Comparison of ENCODE assay signal across 20 mouse cellular contexts in genomic region chr13:64307508-64307907, GRCm38 (mm10). TPM values are rescaled to one million over a fixed set of nuclear protein-coding genes. Genes with fewer than 3 reads are reported as not detected.
DNase-seq lines count a peak whose midpoint lies in the region; ATAC-seq and TF ChIP-seq lines count a peak whose summit lies in the region.
"Had no signal": no experiment of that assay in that cellular context is flagged by ENCODE, and none has a peak within 500 bp of the region (broad histone marks: within the 10 kb centered on the region; RNA-seq: fewer than 3 reads in every experiment).

No protein-coding gene starts in this region.

- no peak overlapping the region for H3K4me2 ChIP-seq in kidney, postnatal 0 days (ENCODE audit: low read length)
- H3K4me2 ChIP-seq in midbrain, embryonic 13.5 days (replicated peaks): no peak overlapping the region
- H3K4me2 ChIP-seq: embryonic facial prominence, embryonic 15.5 days; heart, embryonic 12.5 days; limb, embryonic 12.5 days; liver, embryonic 13.5 days had no signal

- no peak overlapping the region for H3K9ac ChIP-seq in kidney, postnatal 0 days (ENCODE audit: low read depth, low read length)
- no peak overlapping the region for H3K9ac ChIP-seq in midbrain, embryonic 13.5 days (replicated peaks)
- H3K9ac ChIP-seq: embryonic facial prominence, embryonic 15.5 days; heart, embryonic 12.5 days; limb, embryonic 12.5 days; liver, embryonic 13.5 days had no signal

- no peaks in the 10 kb centered on the region for H3K9me3 ChIP-seq in kidney, postnatal 0 days (replicated peaks; ENCODE audit: low read length)
- H3K9me3 ChIP-seq in midbrain, embryonic 13.5 days: no peaks in the 10 kb centered on the region
- H3K9me3 ChIP-seq: embryonic facial prominence, embryonic 15.5 days; G1E; heart, embryonic 12.5 days; limb, embryonic 12.5 days; liver, embryonic 13.5 days; megakaryocyte, embryonic 14.5 days had no signal

- H3K36me3 ChIP-seq in kidney, postnatal 0 days (ENCODE audit: insufficient read depth, low read length): peaks cover 26% of the 10 kb centered on the region
- H3K36me3 ChIP-seq in midbrain, embryonic 13.5 days: peaks cover 8% of the 10 kb centered on the region; the same call in 1 of the 2 replicates

- no peak for TF ChIP-seq POLR2A in bone marrow macrophage, adult 2 months (IDR thresholded peaks at IDR 0.05; ENCODE audit: borderline replicate concordance, low read depth, low read length)

- 0 out of 2 replicates have a peak, but pooled peaks have one; percentile 6 for ATAC-seq in kidney, postnatal 0 days (replicated peaks; ENCODE audit: low FRiP score, low read depth)
- ATAC-seq in midbrain, embryonic 13.5 days: no peak
- ATAC-seq: hindbrain, embryonic 16.5 days had no signal

- no peak overlapping the region for H3K27ac ChIP-seq in kidney, postnatal 0 days
- H3K27ac ChIP-seq in bone marrow macrophage, adult 2 months (ENCODE audit: insufficient read depth, low read depth, low read length): 0 out of 2 replicates have a peak overlapping the region, but pooled peaks have one; percentile 6
- H3K27ac ChIP-seq in layer of hippocampus, adult 2 months: no peak overlapping the region
- H3K27ac ChIP-seq in midbrain, embryonic 13.5 days: no peak overlapping the region
- H3K27ac ChIP-seq: embryonic facial prominence, embryonic 15.5 days; left cerebral cortex, adult 2 months; limb, embryonic 12.5 days; liver, embryonic 13.5 days had no signal

- no peaks in the 10 kb centered on the region for H3K4me1 ChIP-seq in kidney, postnatal 0 days (replicated peaks; ENCODE audit: insufficient read depth, low read length)
- peaks cover 26% of the 10 kb centered on the region for H3K4me1 ChIP-seq in bone marrow macrophage, adult 2 months (ENCODE audit: control insufficient read depth, insufficient read depth, low read length)
- peaks cover 7% of the 10 kb centered on the region for H3K4me1 ChIP-seq in midbrain, embryonic 13.5 days (replicated peaks)

- 62% methylated on average over 5 of the region's 5 CpGs for WGBS in kidney, postnatal 0 days
- WGBS in midbrain, embryonic 13.5 days: 90% methylated on average over 5 of the region's 5 CpGs

- no peak overlapping the region for H3K4me3 ChIP-seq in kidney, postnatal 0 days (replicated peaks; ENCODE audit: low read depth, low read length)
- H3K4me3 ChIP-seq in bone marrow macrophage, adult 2 months (ENCODE audit: insufficient read depth, low read length): no peak overlapping the region
- H3K4me3 ChIP-seq in layer of hippocampus, adult 2 months: no peak overlapping the region
- no peak overlapping the region for H3K4me3 ChIP-seq in midbrain, embryonic 13.5 days (replicated peaks)
- H3K4me3 ChIP-seq: embryonic facial prominence, embryonic 15.5 days; heart, embryonic 12.5 days; left cerebral cortex, adult 2 months; limb, embryonic 12.5 days; liver, embryonic 13.5 days; megakaryocyte, embryonic 14.5 days had no signal

- DNase-seq in kidney, postnatal 0 days (ENCODE audit: low spot score): peak; percentile 48
- DNase-seq in kidney, postnatal 36 days: no peak
- peak; percentile 50 for DNase-seq in cerebellum, adult 8-10 months
- peak; percentile 19 to 37 for DNase-seq in layer of hippocampus, adult 2 months (ENCODE audit: low spot score in 2 of 2)
- no peak for DNase-seq in adrenal gland, postnatal 10 days
- DNase-seq: gastrocnemius, postnatal 36 days; kidney, adult 11 months; kidney, postnatal 25 days; liver, embryonic 13.5 days; right cerebral cortex, postnatal 25 days; thymus, postnatal 25 days had no signal

- TF ChIP-seq CTCF in kidney, postnatal 0 days (IDR thresholded peaks at IDR 0.05; ENCODE audit: low read depth): no peak
- TF ChIP-seq CTCF in bone marrow macrophage, adult 2 months (IDR thresholded peaks at IDR 0.05; ENCODE audit: low read depth, low read length): no peak
- TF ChIP-seq CTCF in layer of hippocampus, adult 2 months (conservative IDR thresholded peaks at IDR 0.05): no peak

- no peaks in the 10 kb centered on the region for H3K27me3 ChIP-seq in kidney, postnatal 0 days (ENCODE audit: insufficient read depth, low read length)
- H3K27me3 ChIP-seq in midbrain, embryonic 13.5 days: no peaks in the 10 kb centered on the region
- H3K27me3 ChIP-seq: embryonic facial prominence, embryonic 15.5 days; heart, embryonic 12.5 days; limb, embryonic 12.5 days; liver, embryonic 13.5 days; megakaryocyte, embryonic 14.5 days had no signal

RNA-seq across cellular contexts. Expression of gene Aaed1, which starts 5.0 kb away (rescaled TPM):
- polyA plus RNA-seq in kidney, postnatal 0 days (2015; fragmentation: Nextera tagmentation; extraction: Ambion mirVana): 53.9 and 56.2 TPM in 2 replicates
- 56.9 and 58.1 TPM in 2 replicates for polyA plus RNA-seq in bone marrow macrophage, adult 2 months (2012; ENCODE audit: insufficient read depth, insufficient read length, missing spikeins)
- total RNA-seq in layer of hippocampus, adult 2 months (2021): 10 to 100 TPM; 15.2 to 16.4 TPM
- 12.9 and 13.6 TPM in 2 replicates for polyA plus RNA-seq in midbrain, embryonic 13.5 days (2015; fragmentation: Nextera tagmentation; extraction: Ambion mirVana)
- total RNA-seq in adrenal gland, postnatal 10 days (2021): 10 to 100 TPM; 52.7 to 57.2 TPM

RNA-seq across cellular contexts. Expression of gene Cdc14b, which starts 32.4 kb away (rescaled TPM):
- 7.3 and 8.5 TPM in 2 replicates for polyA plus RNA-seq in kidney, postnatal 0 days (2015; fragmentation: Nextera tagmentation; extraction: Ambion mirVana)
- polyA plus RNA-seq in bone marrow macrophage, adult 2 months (2012; ENCODE audit: insufficient read depth, insufficient read length, missing spikeins): 9.2 and 9.3 TPM in 2 replicates
- 10 to 100 TPM in 1 of 2 experiments, 1 to 10 TPM in 1; 9.8 to 14.2 TPM for total RNA-seq in layer of hippocampus, adult 2 months (2021)
- polyA plus RNA-seq in midbrain, embryonic 13.5 days (2015; fragmentation: Nextera tagmentation; extraction: Ambion mirVana): 3.6 and 4.1 TPM in 2 replicates
- total RNA-seq in adrenal gland, postnatal 10 days (2021): 10 to 100 TPM; 10.1 TPM

Comparison
In these comparisons a context has a peak if more than half of its experiments do, and no peak if none do; other contexts are left out.
1. DNase-seq: peak in kidney, postnatal 0 days (single experiment), cerebellum, adult 8-10 months (single experiment) and layer of hippocampus, adult 2 months (2 of 2); none in kidney, postnatal 36 days (0 of 2) and adrenal gland, postnatal 10 days (single experiment).